Mouse (Mus musculus) large intestine, adult 2 months (tissue): ENCODE data around the gene Birc7. TPM values are rescaled to one million over a fixed set of nuclear protein-coding genes. Genes with fewer than 3 reads are reported as not detected.

ENCODE experiments used
- DNase-seq: peaks from one replicate; pipeline ENCODE4 v3.0.0-alpha.2; 2012; ENCODE audit warnings: low read depth, low spot score
- WGBS: fragments of 180-500 bp; shearing (Covaris S2); methylation state at CpG from one replicate; pipeline ENCODE4 v1.1.7; 2018; 5-methylcytosine and 5-hydroxymethylcytosine counted together
- polyA plus RNA-seq: library from polyadenylated mRNA; depleted of rRNA; stranded (reverse); fragments of >200 nt; gene quantifications from 2 replicates; pipeline ENCODE4 v1.2.3, GENCODE M21; 2012; rRNA removed

Birc7 gene
- polyA plus RNA-seq, 1 experiment = not detected

GRCm38 (mm10) chr2:180963956-180964355 is 35.1 kb downstream of the Birc7 start:
- DNase-seq = peak; percentile 52
- WGBS = 4% methylated on average over 5 of the region's 5 CpGs

DNA sequence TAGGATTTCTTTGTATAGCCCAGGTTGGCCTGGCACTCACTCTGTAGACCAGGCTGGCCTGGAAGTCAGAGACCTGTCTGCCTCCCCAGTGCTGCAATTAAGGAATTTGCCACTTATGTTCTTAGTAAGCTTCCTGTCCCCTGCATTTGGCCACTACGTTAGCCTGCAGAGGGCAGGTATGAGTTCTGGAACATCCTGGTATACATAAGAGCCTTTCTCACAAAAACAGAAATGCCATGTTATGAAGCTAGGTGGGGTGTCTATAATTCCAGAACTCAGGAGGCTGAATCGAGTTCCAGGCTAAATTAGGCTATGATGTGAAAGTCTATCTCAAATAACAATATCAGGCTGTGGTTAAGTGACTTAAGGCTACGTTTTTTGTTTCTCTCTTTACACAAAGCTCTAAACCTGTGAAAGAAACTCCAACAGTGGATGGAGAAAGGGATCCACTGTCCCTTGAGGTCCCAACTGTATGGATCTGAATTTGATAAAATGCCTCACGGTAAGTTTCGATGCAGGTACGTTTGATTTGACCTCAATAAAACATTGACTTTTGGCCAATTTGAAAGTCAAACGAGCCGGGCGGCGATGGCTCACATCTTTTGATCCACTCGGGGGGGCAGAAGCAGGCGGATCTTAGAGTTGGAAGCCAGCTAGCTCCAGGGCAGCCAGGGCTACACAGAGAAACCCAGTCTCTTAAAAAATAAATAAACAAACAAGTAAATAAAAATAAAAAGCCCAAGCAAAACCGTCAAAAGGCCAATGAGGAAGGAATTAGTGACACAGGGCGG is 37.5 kb downstream of the Birc7 start:
- DNase-seq = peak; percentile 22
- WGBS = 3% methylated on average over 14 of the region's 14 CpGs

DNA sequence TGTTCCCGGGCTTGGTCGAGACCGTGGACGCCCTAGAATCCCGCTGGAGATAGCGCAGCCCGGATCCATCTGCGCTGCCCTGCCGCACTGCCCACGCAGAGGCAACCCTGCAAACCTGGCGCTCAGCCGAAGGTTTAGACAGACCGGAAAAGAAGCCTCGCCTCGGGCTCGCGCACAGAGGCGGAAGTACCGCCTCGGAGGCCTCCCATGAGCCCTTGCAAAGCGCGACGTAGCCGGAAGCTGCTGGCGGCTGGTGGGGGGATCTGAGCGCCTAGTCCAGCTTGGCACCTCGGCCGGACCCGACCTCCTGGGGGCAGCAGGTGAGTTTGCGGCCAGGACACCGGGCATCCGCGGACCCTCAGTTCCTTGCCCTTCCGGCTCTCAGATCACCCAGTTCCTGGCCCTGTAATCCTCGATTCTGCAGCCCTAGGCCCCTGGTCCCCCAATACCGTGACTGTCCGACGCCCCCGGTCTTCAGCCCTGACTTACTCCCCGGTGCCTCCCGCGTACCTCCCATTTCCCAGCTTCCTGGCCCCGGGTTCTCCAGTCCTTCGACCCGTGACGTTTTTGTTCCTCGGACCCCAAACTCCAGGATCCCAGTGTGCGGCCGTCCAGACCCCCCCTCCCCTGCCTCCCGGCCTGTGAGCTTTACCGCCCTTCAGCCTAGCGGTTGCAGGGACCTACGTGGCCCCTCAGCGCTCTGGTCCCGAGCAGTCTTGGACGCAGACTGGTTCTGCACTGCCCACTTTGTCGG is 38.4 kb downstream of the Birc7 start, which contains the start of gene Arfgap1:
TSS of gene Arfgap1 (plus strand) at position 216 of the 754 bp plus-strand sequence.
- WGBS = under 1% methylated on average over 57 of the region's 57 CpGs
- DNase-seq = peak; percentile 73

DNA sequence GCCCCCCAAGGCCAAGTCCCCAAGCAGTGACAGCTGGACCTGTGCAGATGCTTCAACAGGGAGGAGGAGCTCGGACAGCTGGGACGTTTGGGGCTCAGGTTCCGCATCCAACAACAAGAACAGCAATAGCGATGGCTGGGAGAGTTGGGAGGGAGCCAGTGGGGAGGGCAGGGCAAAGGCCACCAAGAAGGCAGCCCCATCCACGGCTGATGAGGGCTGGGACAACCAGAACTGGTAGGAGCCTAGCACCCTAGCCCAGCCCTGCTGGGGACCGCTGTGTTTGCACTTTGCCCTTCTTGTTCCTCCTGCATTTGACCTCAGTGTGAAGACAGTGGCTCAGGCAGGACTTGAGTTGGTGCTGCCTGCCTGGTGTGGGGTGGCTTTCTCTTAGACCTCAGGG is 52.3 kb downstream of the Birc7 start:
- DNase-seq = no peak
- WGBS = 56% methylated on average over 6 of the region's 6 CpGs

Other genes with a start within 250 kb of the Birc7 start
- gene Dido1, start 219.0 kb upstream of the Birc7 start, polyA plus RNA-seq = 8.3 and 14.7 TPM in 2 replicates
- 35.7 and 35.8 TPM in 2 replicates for gene Gid8, start 218.9 kb upstream of the Birc7 start, polyA plus RNA-seq
- gene Slc17a9, start 203.8 kb upstream of the Birc7 start, polyA plus RNA-seq = 19.1 and 19.9 TPM in 2 replicates
- not detected in 2 replicates for gene Bhlhe23, start 152.1 kb upstream of the Birc7 start, polyA plus RNA-seq
- gene Ythdf1, start 8.1 kb upstream of the Birc7 start, polyA plus RNA-seq = 26.5 and 34.7 TPM in 2 replicates
- gene Nkain4, start 25.7 kb downstream of the Birc7 start, polyA plus RNA-seq = 4.1 and 8.3 TPM in 2 replicates
- gene Arfgap1, start 38.2 kb downstream of the Birc7 start, polyA plus RNA-seq = 41.1 and 48.9 TPM in 2 replicates
- gene Col20a1, start 57.5 kb downstream of the Birc7 start, polyA plus RNA-seq = 1.8 and 2.3 TPM in 2 replicates
- 0.05 and 0.08 TPM in 2 replicates for gene Chrna4, start 114.5 kb downstream of the Birc7 start, polyA plus RNA-seq
- gene Kcnq2, start 206.3 kb downstream of the Birc7 start, polyA plus RNA-seq = 0.37 and 0.43 TPM in 2 replicates
- gene Eef1a2, start 228.0 kb downstream of the Birc7 start, polyA plus RNA-seq = 3.4 and 3.9 TPM in 2 replicates